Mouse (Mus musculus) small intestine, adult 2 months (tissue): Measurements from ENCODE around the gene Adora2a.

ENCODE experiments used
- CTCF ChIP-seq: fragments of 200-500 bp; IDR thresholded peaks from 2 replicates; pipeline ENCODE4 v1.5.1; 2012; ENCODE audit warnings: low read depth, mild to moderate bottlenecking, control low read depth, inconsistent platforms, low read length, moderate library complexity, mixed read lengths; ENCODE audit not compliant: insufficient replicate concordance, insufficient read length; ENCODE audit errors: extremely low read depth
- POLR2A ChIP-seq: fragments of 200-500 bp; IDR thresholded peaks from 2 replicates; pipeline ENCODE4 v1.6.1; 2012; ENCODE audit warnings: low read depth, mild to moderate bottlenecking, control low read depth, inconsistent platforms, low read length, moderate library complexity

DNA sequence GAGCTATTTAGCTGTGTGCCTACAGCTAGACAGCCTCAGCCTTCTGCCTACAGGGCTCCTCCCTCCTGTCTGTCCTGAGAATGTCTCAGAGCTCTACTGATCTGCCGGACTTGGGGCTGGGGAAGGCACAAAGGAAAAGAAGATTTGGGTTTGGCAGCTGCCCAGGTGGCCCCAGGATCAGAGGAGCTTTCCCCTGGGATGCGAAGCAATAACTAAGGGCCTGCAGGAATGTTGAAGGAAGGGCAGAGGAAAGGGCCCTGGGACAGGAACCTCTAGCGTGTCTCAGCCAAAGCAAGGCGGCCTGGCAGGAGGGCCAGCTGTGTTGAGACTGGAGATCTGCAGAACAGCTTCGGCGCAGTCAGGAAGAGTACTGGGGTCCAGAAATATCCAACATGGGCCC is 6.3 kb downstream of the Adora2a start:
- TF ChIP-seq CTCF (no peak), POLR2A (no peak)
